Comparison of ENCODE assay signal across 16 mouse cellular contexts in the genomic region with DNA sequence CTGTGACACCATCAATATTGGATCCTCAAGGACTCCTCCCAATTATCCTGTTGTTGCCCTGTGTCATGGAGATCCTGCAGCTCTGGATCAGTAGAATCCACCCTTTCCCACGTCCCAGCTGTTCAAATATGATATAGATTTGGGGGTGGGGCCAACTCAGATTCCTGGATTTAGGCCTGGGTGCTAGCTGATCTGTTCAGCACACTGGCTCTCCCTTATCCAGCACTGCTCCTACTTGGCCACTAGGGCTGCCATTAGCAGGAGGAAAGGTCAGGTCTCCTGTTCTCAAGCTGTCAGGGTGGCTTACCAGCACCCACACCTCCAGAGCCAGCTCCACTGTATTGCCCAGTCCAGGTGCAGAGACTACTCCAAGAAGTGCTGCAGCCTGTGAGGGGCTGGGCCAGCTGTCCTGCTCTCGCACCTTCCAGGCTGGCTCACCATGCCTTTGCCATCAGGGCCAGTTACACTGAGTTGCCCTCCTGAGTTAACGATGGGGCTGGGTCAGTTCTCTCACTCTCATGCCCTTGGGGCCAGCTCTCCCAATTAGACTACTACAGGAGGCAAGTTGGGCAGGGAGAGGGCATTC. TPM values are rescaled to one million over a fixed set of nuclear protein-coding genes. Genes with fewer than 3 reads are reported as not detected.
DNase-seq lines count a peak whose midpoint lies in the region; ATAC-seq and TF ChIP-seq lines count a peak whose summit lies in the region.
"Had no signal": no experiment of that assay in that cellular context is flagged by ENCODE, and none has a peak within 500 bp of the region (broad histone marks: within the 10 kb centered on the region; RNA-seq: fewer than 3 reads in every experiment).

No protein-coding gene starts in this region.

- H3K9me3 ChIP-seq in heart, embryonic 11.5 days (replicated peaks; ENCODE audit: control insufficient read depth, low read length) = no peaks in the 10 kb centered on the region
- no peaks in the 10 kb centered on the region for H3K9me3 ChIP-seq in liver, embryonic 12.5 days (replicated peaks)
- no peaks in the 10 kb centered on the region for H3K9me3 ChIP-seq in liver, embryonic 11.5 days (ENCODE audit: control insufficient read depth, low read length)
- H3K9me3 ChIP-seq in E14TG2a.4 (ENCODE audit: low read length) = no peaks in the 10 kb centered on the region
- H3K9me3 ChIP-seq: heart, embryonic 13.5 days; limb, embryonic 10.5 days; midbrain, embryonic 13.5 days had no signal

- peaks cover 3% of the 10 kb centered on the region; the same call in 1 of the 2 replicates for H3K4me1 ChIP-seq in heart, embryonic 11.5 days (ENCODE audit: control insufficient read depth, insufficient read depth, low read length)
- H3K4me1 ChIP-seq in liver, embryonic 12.5 days = peaks cover 17% of the 10 kb centered on the region
- H3K4me1 ChIP-seq in liver, embryonic 11.5 days (replicated peaks; ENCODE audit: control insufficient read depth, insufficient read depth, low read length) = peaks cover 2% of the 10 kb centered on the region
- H3K4me1 ChIP-seq in E14TG2a.4 (replicated peaks; ENCODE audit: low read depth, low read length) = no peaks in the 10 kb centered on the region
- H3K4me1 ChIP-seq: midbrain, embryonic 13.5 days had no signal

- no peaks in the 10 kb centered on the region for H3K36me3 ChIP-seq in heart, embryonic 11.5 days (ENCODE audit: control insufficient read depth, insufficient read depth, low read length)
- H3K36me3 ChIP-seq in liver, embryonic 12.5 days = no peaks in the 10 kb centered on the region
- no peaks in the 10 kb centered on the region for H3K36me3 ChIP-seq in liver, embryonic 11.5 days (ENCODE audit: control insufficient read depth, insufficient read depth, low read length)
- H3K36me3 ChIP-seq in E14TG2a.4 (ENCODE audit: insufficient read depth, low read length) = no peaks in the 10 kb centered on the region
- H3K36me3 ChIP-seq: heart, embryonic 13.5 days; limb, embryonic 10.5 days; midbrain, embryonic 13.5 days had no signal

- TF ChIP-seq CTCF in E14TG2a.4 (conservative IDR thresholded peaks at IDR 0.05; ENCODE audit: low read length) = peak; percentile 33; the same call in 1 of the 2 replicates

- H3K9ac ChIP-seq in heart, embryonic 11.5 days (ENCODE audit: low read depth, low read length) = no peak overlapping the region
- no peak overlapping the region for H3K9ac ChIP-seq in liver, embryonic 12.5 days
- H3K9ac ChIP-seq in liver, embryonic 11.5 days (ENCODE audit: low read depth, low read length) = no peak overlapping the region
- H3K9ac ChIP-seq: heart, embryonic 13.5 days; midbrain, embryonic 13.5 days had no signal

- H3K27me3 ChIP-seq in heart, embryonic 11.5 days (ENCODE audit: control insufficient read depth, insufficient read depth, low read length) = no peaks in the 10 kb centered on the region
- peaks cover 3% of the 10 kb centered on the region; the same call in 1 of the 2 replicates for H3K27me3 ChIP-seq in liver, embryonic 12.5 days (replicated peaks)
- no peaks in the 10 kb centered on the region for H3K27me3 ChIP-seq in liver, embryonic 11.5 days (replicated peaks; ENCODE audit: control insufficient read depth, insufficient read depth, low read length)
- no peaks in the 10 kb centered on the region for H3K27me3 ChIP-seq in E14TG2a.4 (ENCODE audit: insufficient read depth, low read length)
- H3K27me3 ChIP-seq: heart, embryonic 13.5 days; midbrain, embryonic 13.5 days had no signal

- H3K4me3 ChIP-seq in heart, embryonic 11.5 days (ENCODE audit: low read depth, low read length) = no peak overlapping the region
- H3K4me3 ChIP-seq in liver, embryonic 12.5 days = no peak overlapping the region
- no peak overlapping the region for H3K4me3 ChIP-seq in liver, embryonic 11.5 days (ENCODE audit: low read depth, low read length)
- no peak overlapping the region for H3K4me3 ChIP-seq in E14TG2a.4 (replicated peaks; ENCODE audit: low read length)
- H3K4me3 ChIP-seq: erythroblast, embryonic 14.5 days; heart, embryonic 13.5 days; limb, embryonic 10.5 days; midbrain, embryonic 13.5 days had no signal

- H3K4me2 ChIP-seq in heart, embryonic 11.5 days = no peak overlapping the region
- H3K4me2 ChIP-seq in liver, embryonic 12.5 days = no peak overlapping the region
- H3K4me2 ChIP-seq in liver, embryonic 11.5 days = no peak overlapping the region
- H3K4me2 ChIP-seq: heart, embryonic 13.5 days; midbrain, embryonic 13.5 days had no signal

- ATAC-seq in heart, embryonic 11.5 days (replicated peaks; ENCODE audit: insufficient number of reproducible peaks, low FRiP score, low TSS enrichment) = no peak
- ATAC-seq in liver, embryonic 12.5 days = peak; percentile 48; the same call in 1 of the 2 replicates
- ATAC-seq in liver, embryonic 11.5 days (replicated peaks; ENCODE audit: low FRiP score) = no peak
- peak; percentile 63 for ATAC-seq in erythroblast, adult 5-6 weeks (replicated peaks; ENCODE audit: low FRiP score, poor library complexity, severe bottlenecking)
- ATAC-seq: midbrain, embryonic 13.5 days had no signal

- WGBS in heart, embryonic 11.5 days (ENCODE audit: insufficient replicate concordance) = 62% methylated on average over 3 of the region's 3 CpGs
- 58% methylated on average over 3 of the region's 3 CpGs for WGBS in liver, embryonic 12.5 days (ENCODE audit: insufficient replicate concordance)
- 68% methylated on average over 3 of the region's 3 CpGs for WGBS in liver, embryonic 11.5 days

- peak; percentile 82 for DNase-seq in heart, adult 11 months
- no peak for DNase-seq in liver, embryonic 11.5 days (ENCODE audit: low spot score)
- DNase-seq in thymus, postnatal 14 days = no peak
- DNase-seq in urinary bladder, postnatal 10 days (ENCODE audit: low spot score) = no peak
- DNase-seq: adrenal gland, adult 2 months; kidney, postnatal 4 days; right cerebral cortex, postnatal 14 days; thymus, postnatal 4 days had no signal

- no peak overlapping the region for H3K27ac ChIP-seq in heart, embryonic 11.5 days (ENCODE audit: low read depth, low read length)
- no peak overlapping the region for H3K27ac ChIP-seq in liver, embryonic 12.5 days
- H3K27ac ChIP-seq in liver, embryonic 11.5 days (ENCODE audit: low read depth, low read length) = no peak overlapping the region
- H3K27ac ChIP-seq: heart, embryonic 13.5 days; midbrain, embryonic 13.5 days had no signal

RNA-seq across cellular contexts. Expression of gene Myh10, which starts 10.0 kb away (rescaled TPM):
- polyA plus RNA-seq in heart, embryonic 11.5 days (2014; fragmentation: Nextera tagmentation; extraction: Ambion mirVana) = 150 and 190 TPM in 2 replicates
- 34.6 and 37.0 TPM in 2 replicates for polyA plus RNA-seq in liver, embryonic 12.5 days (2016; fragmentation: Nextera tagmentation; extraction: Ambion mirVana)
- 70.3 and 76.5 TPM in 2 replicates for polyA plus RNA-seq in liver, embryonic 11.5 days (2014; fragmentation: Nextera tagmentation; extraction: Ambion mirVana)
- total RNA-seq in erythroblast, adult 5-6 weeks (2015; ENCODE audit: low replicate concordance) = 45.0 and 47.9 TPM in 2 replicates
- total RNA-seq in erythroblast, adult 5-6 weeks (2017; ENCODE audit: low replicate concordance) = 56.5 and 72.2 TPM in 2 replicates

Comparison
In these comparisons a context has a peak if more than half of its experiments do, and no peak if none do; other contexts are left out.
1. ATAC-seq: peak in liver, embryonic 12.5 days (single experiment) and erythroblast, adult 5-6 weeks (single experiment); none in heart, embryonic 11.5 days (single experiment) and liver, embryonic 11.5 days (single experiment).